Mouse (Mus musculus): ENCODE measurements around the gene Kazn.

Kazn gene

GRCm38 (mm10) chr4:142242164-142242563 is 3.0 kb upstream of the Kazn start:
- DNase-seq (ENCODE audit: low spot score in 2 of 2) = no peak

- no peak for DNase-seq (ENCODE audit: low spot score in 2 of 2)
Observed at GRCm38 (mm10) chr4:142240874-142241273, 1.7 kb upstream of the Kazn start.

GRCm38 (mm10) chr4:142238486-142239239 is 538 bp downstream of the Kazn start:
- DNase-seq (ENCODE audit: low spot score in 2 of 2) = peak; percentile 42 to 48

GRCm38 (mm10) chr4:142238041-142238440 is 1.2 kb downstream of the Kazn start:
- DNase-seq (ENCODE audit: low spot score in 2 of 2) = no peak

- DNase-seq (ENCODE audit: low spot score in 2 of 2) = no peak
Observed at GRCm38 (mm10) chr4:142236681-142237080, 2.5 kb downstream of the Kazn start.

- no peak for DNase-seq (ENCODE audit: low spot score in 2 of 2)
Observed at GRCm38 (mm10) chr4:142235426-142235825, 3.8 kb downstream of the Kazn start.

- DNase-seq (ENCODE audit: low spot score in 2 of 2) = no peak
Observed at GRCm38 (mm10) chr4:142234828-142235227, 4.4 kb downstream of the Kazn start.

- no peak for DNase-seq (ENCODE audit: low spot score in 2 of 2)
Observed at GRCm38 (mm10) chr4:142228821-142229575, 10.2 kb downstream of the Kazn start.

GRCm38 (mm10) chr4:142223898-142224645 is 15.1 kb downstream of the Kazn start:
- DNase-seq (ENCODE audit: low spot score in 2 of 2) = no peak

- DNase-seq (ENCODE audit: low spot score in 2 of 2) = no peak
Observed at GRCm38 (mm10) chr4:142222385-142222784, 16.8 kb downstream of the Kazn start.

- DNase-seq (ENCODE audit: low spot score in 2 of 2) = no peak
Observed at GRCm38 (mm10) chr4:142221757-142222072, 17.5 kb downstream of the Kazn start.

- no peak for DNase-seq (ENCODE audit: low spot score in 2 of 2)
Observed at GRCm38 (mm10) chr4:142221025-142221756, 18.0 kb downstream of the Kazn start.

- DNase-seq (ENCODE audit: low spot score in 2 of 2) = no peak
Observed at GRCm38 (mm10) chr4:142218997-142219396, 20.2 kb downstream of the Kazn start.

- no peak for DNase-seq (ENCODE audit: low spot score in 2 of 2)
Observed at GRCm38 (mm10) chr4:142217048-142217447, 22.2 kb downstream of the Kazn start.

- no peak for DNase-seq (ENCODE audit: low spot score in 2 of 2)
Observed at GRCm38 (mm10) chr4:142215760-142216159, 23.4 kb downstream of the Kazn start.

GRCm38 (mm10) chr4:142214532-142214931 is 24.7 kb downstream of the Kazn start:
- DNase-seq (ENCODE audit: low spot score in 2 of 2) = no peak

- no peak for DNase-seq (ENCODE audit: low spot score in 2 of 2)
Observed at GRCm38 (mm10) chr4:142212425-142212824, 26.8 kb downstream of the Kazn start.

GRCm38 (mm10) chr4:142209884-142210283 is 29.3 kb downstream of the Kazn start:
- no peak for DNase-seq (ENCODE audit: low spot score in 2 of 2)

- no peak for DNase-seq (ENCODE audit: low spot score in 2 of 2)
Observed at GRCm38 (mm10) chr4:142209476-142209875, 29.7 kb downstream of the Kazn start.

- no peak for DNase-seq (ENCODE audit: low spot score in 2 of 2)
Observed at GRCm38 (mm10) chr4:142205693-142206092, 33.5 kb downstream of the Kazn start.

GRCm38 (mm10) chr4:142196626-142197025 is 42.6 kb downstream of the Kazn start:
- DNase-seq (ENCODE audit: low spot score in 2 of 2) = no peak

- no peak for DNase-seq (ENCODE audit: low spot score in 2 of 2)
Observed at GRCm38 (mm10) chr4:142193780-142194179, 45.4 kb downstream of the Kazn start.
